Mouse (Mus musculus) olfactory bulb, adult 2 months (tissue): Measurements from ENCODE around the gene Gm44511.

Experiments
- CTCF ChIP-seq: fragments of 200-500 bp; IDR thresholded peaks from 2 replicates; pipeline ENCODE4 v1.5.1; 2012; ENCODE audit warnings: low read depth, mild to moderate bottlenecking, low read length, moderate library complexity; ENCODE audit not compliant: insufficient read depth
- POLR2A ChIP-seq: fragments of 200-500 bp; IDR thresholded peaks from 2 replicates; pipeline ENCODE4 v1.6.1; 2012; ENCODE audit warnings: mild to moderate bottlenecking, low read depth, low read length, moderate library complexity; ENCODE audit not compliant: insufficient read depth

- no peak for TF ChIP-seq POLR2A
- TF ChIP-seq CTCF, result no peak
Measured at GRCm38 (mm10) chr6:128802557-128802956, 23.6 kb downstream of the Gm44511 start.
